Mouse (Mus musculus) cortical plate, adult 2 months (tissue): ENCODE results near the gene Ccdc92. TPM values are rescaled to one million over a fixed set of nuclear protein-coding genes. Genes with fewer than 3 reads are reported as not detected.

ENCODE experiments used
- H3K27ac ChIP-seq: fragments of 200-500 bp; 2 replicates; pipeline ENCODE4 v1.5.1; 2012; ENCODE audit warnings: low read length, control low read depth, inconsistent platforms; ENCODE audit not compliant: insufficient read depth
- H3K4me1 ChIP-seq: fragments of 200-500 bp; 2 replicates; pipeline ENCODE4 v1.6.1; 2011; ENCODE audit warnings: low read length; ENCODE audit not compliant: control insufficient read depth, insufficient read depth
- H3K4me3 ChIP-seq: fragments of 200-500 bp; 2 replicates; pipeline ENCODE4 v1.5.1; 2011; ENCODE audit warnings: mild to moderate bottlenecking, low read length, control low read depth; ENCODE audit not compliant: insufficient read depth
- CTCF ChIP-seq: fragments of 200-500 bp; IDR thresholded peaks from 2 replicates; pipeline ENCODE4 v1.5.1; 2011; ENCODE audit warnings: mild to moderate bottlenecking, control low read depth, low read length; ENCODE audit not compliant: insufficient read depth; ENCODE audit errors: extremely low read depth
- POLR2A ChIP-seq: fragments of 200-500 bp; IDR thresholded peaks from 2 replicates; pipeline ENCODE4 v1.6.1; 2011; ENCODE audit warnings: mild to moderate bottlenecking, low read length, control low read depth; ENCODE audit not compliant: insufficient read depth; ENCODE audit errors: extremely low read depth
- polyA plus RNA-seq: library from polyadenylated mRNA; depleted of rRNA; stranded (reverse); fragments of >200 nt; gene quantifications from 2 replicates; pipeline ENCODE4 v1.2.3, GENCODE M21; 2012; rRNA removed

Ccdc92 gene
- polyA plus RNA-seq = 88.0 and 98.3 TPM in 2 replicates

DNA sequence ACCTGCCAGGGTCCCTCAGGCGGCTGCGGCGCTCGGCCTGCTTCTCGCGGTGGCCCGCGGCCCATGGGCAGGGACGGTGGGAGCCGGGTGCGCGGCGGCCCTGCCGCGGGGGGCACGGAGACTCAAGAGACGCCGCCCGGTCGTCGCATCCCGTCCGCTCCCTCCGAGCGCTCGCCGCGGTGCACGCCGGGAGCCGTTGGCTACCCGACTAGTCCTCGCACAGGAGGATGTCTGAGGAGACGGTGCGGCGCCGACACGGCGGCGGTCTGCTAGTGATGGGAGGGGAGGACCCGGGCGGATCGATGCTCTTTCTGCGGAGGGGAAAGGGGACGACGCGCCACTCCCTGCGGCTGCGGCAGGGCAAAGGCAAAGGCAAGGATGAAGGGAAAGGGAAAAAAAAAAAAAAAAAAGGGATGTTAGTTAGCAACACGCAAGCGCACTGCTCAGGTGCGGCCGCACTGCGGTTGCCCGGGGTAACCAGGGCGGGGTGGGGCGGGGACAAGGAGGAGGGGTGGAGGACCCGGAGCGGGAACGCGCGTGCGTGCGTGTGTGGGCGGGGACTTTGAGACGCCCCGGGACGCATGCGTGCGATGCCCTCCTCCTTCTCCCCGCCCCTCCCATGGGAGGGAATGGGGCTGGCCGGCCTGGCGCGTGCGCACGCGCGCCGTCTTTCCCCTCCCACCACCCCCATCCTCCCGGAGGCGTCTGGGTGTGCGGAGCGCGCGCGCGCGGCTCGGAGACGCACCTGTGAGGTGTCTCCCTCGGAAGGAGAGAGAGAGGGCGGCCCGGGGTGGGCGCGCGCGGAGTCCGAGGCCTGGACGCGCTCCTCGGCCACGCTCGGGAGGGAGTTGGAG, at the start of gene Ccdc92, which contains the start of gene Zfp664:
Ccdc92 (minus strand) TSS at position 412 of the 854 bp plus-strand sequence.
Zfp664 (plus strand) TSS at position 679 of the 854 bp plus-strand sequence.
- H3K4me1 ChIP-seq = peaks cover 12% of the 10 kb centered on the region
- peak within 1 kb of the TSS; percentile 97 for H3K4me3 ChIP-seq
- TF ChIP-seq CTCF = no peak
- peak; percentile 77; the same call in 1 of the 2 replicates for TF ChIP-seq POLR2A
- H3K27ac ChIP-seq = peak within 1 kb of the TSS; percentile 97

GRCm38 (mm10) chr5:124908860-124909259, 46.6 kb upstream of the Ccdc92 start:
- peak; percentile 98 for TF ChIP-seq CTCF
- no peak for TF ChIP-seq POLR2A
- no peaks in the 10 kb centered on the region for H3K4me1 ChIP-seq
- H3K4me3 ChIP-seq = no peak overlapping the region
- no peak overlapping the region for H3K27ac ChIP-seq

GRCm38 (mm10) chr5:124906890-124907289, 44.7 kb upstream of the Ccdc92 start:
- peaks cover under 1% of the 10 kb centered on the region; the same call in 1 of the 2 replicates for H3K4me1 ChIP-seq
- no peak overlapping the region for H3K4me3 ChIP-seq
- H3K27ac ChIP-seq = no peak overlapping the region
- TF ChIP-seq POLR2A = no peak
- TF ChIP-seq CTCF = no peak

DNA sequence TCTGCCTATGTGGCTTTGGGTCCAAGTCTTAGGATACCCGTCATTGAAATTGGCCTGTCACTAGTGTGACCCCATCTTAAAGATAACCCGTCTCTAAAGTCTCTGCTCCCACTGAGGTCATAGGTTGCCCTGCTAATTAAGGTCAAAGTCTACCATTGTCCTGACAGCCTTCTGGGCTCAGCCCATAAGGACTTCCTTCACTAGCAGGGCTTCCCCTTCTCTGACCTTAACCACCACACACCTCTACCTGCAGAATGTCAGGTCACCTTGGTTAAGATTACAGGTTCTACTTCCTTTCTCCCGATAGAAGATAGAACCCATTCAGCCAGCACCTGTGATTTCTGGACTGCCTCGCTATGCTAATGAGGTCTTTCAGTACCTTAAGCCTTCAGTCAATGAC, 41.6 kb upstream of the Ccdc92 start:
- TF ChIP-seq POLR2A (no peak), CTCF (no peak)
- H3K4me1 ChIP-seq = peaks cover 3% of the 10 kb centered on the region
- H3K4me3 ChIP-seq = no peak overlapping the region
- no peak overlapping the region for H3K27ac ChIP-seq

- H3K27ac ChIP-seq = no peak overlapping the region
- H3K4me1 ChIP-seq = peaks cover 3% of the 10 kb centered on the region
- no peak overlapping the region for H3K4me3 ChIP-seq
- TF ChIP-seq CTCF = no peak
- no peak for TF ChIP-seq POLR2A
Measured at GRCm38 (mm10) chr5:124902195-124902594, 40.0 kb upstream of the Ccdc92 start.

- no peak for TF ChIP-seq POLR2A
- TF ChIP-seq CTCF = no peak
- Histone ChIP-seq H3K4me1 (peaks cover 3% of the 10 kb centered on the region), H3K4me3 (no peak overlapping the region), H3K27ac (no peak overlapping the region)
Measured at GRCm38 (mm10) chr5:124901675-124902074, 39.5 kb upstream of the Ccdc92 start.

GRCm38 (mm10) chr5:124900738-124901490, 38.7 kb upstream of the Ccdc92 start:
- Histone ChIP-seq H3K4me1 (peaks cover 3% of the 10 kb centered on the region), H3K4me3 (no peak overlapping the region), H3K27ac (no peak overlapping the region)
- TF ChIP-seq CTCF (no peak), POLR2A (no peak)

- TF ChIP-seq POLR2A (no peak), CTCF (peak; percentile 97)
- no peak overlapping the region for H3K4me3 ChIP-seq
- H3K27ac ChIP-seq = peak overlapping the region; percentile 39; the same call in 1 of the 2 replicates
Measured at GRCm38 (mm10) chr5:124899945-124900631, 37.9 kb upstream of the Ccdc92 start.

DNA sequence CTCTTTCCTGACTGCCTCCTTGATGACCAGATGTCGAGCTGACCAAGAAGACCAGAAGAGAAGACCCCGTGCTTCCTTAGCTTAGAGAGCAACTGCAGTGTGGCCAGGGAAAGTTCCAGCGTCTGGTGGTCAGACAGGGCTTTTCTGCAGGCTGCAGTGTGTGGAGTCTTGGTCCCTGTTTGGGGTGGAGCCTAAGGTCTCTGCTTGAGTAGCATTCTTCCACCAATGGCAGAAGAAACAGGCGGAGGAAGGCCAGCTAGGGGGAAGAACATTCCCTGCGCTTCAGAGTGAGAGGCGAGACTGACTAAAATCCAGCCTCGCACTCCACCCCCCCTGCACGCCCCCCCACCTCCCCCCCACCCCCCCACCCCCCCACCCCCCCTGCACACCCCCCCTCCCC, 33.9 kb upstream of the Ccdc92 start:
- Histone ChIP-seq H3K4me1 (peaks cover 1% of the 10 kb centered on the region), H3K27ac (no peak overlapping the region), H3K4me3 (no peak overlapping the region)
- TF ChIP-seq POLR2A = no peak

More at GRCm38 (mm10) chr5:124899945-124900631, 37.9 kb upstream of the Ccdc92 start:
- H3K4me1 ChIP-seq = peaks cover 3% of the 10 kb centered on the region
